Comparison of ENCODE assay signal across 11 mouse cellular contexts in genomic region chr11:95074694-95075093, GRCm38 (mm10). TPM values are rescaled to one million over a fixed set of nuclear protein-coding genes. Genes with fewer than 3 reads are reported as not detected.
DNase-seq lines count a peak whose midpoint lies in the region; ATAC-seq and TF ChIP-seq lines count a peak whose summit lies in the region.
"Had no signal": no experiment of that assay in that cellular context is flagged by ENCODE, and none has a peak within 500 bp of the region (broad histone marks: within the 10 kb centered on the region; RNA-seq: fewer than 3 reads in every experiment).

No protein-coding gene starts in this region.

- H3K4me2 ChIP-seq in heart, embryonic 15.5 days: peak overlapping the region; percentile 91
- peak overlapping the region; percentile 17; the same call in 1 of the 2 replicates for H3K4me2 ChIP-seq in embryonic facial prominence, embryonic 11.5 days (ENCODE audit: low read depth, low read length)
- peak overlapping the region; percentile 81 for H3K4me2 ChIP-seq in intestine, embryonic 14.5 days (ENCODE audit: low read length)
- peak overlapping the region; percentile 90 for H3K4me2 ChIP-seq in midbrain, embryonic 15.5 days

- peaks cover 7% of the 10 kb centered on the region; the same call in 1 of the 2 replicates for H3K27me3 ChIP-seq in heart, embryonic 15.5 days
- no peaks in the 10 kb centered on the region for H3K27me3 ChIP-seq in heart, adult 2 months (ENCODE audit: control insufficient read depth, insufficient read depth, low read length)
- H3K27me3 ChIP-seq in embryonic facial prominence, embryonic 11.5 days (ENCODE audit: control insufficient read depth, insufficient read depth, low read length): peaks cover 16% of the 10 kb centered on the region
- H3K27me3 ChIP-seq in intestine, embryonic 14.5 days (replicated peaks; ENCODE audit: control insufficient read depth, insufficient read depth, low read length): peaks cover 8% of the 10 kb centered on the region; the same call in 1 of the 2 replicates
- peaks cover 36% of the 10 kb centered on the region for H3K27me3 ChIP-seq in midbrain, embryonic 15.5 days (replicated peaks)

- no peak for TF ChIP-seq EP300 in heart, adult 2 months (IDR thresholded peaks at IDR 0.05; ENCODE audit: insufficient read depth, low read depth, low read length)

- intact Hi-C loops in heart, adult 2 months (cut with DNase I): no loop called here

- no peak for TF ChIP-seq POLR2A in heart, adult 2 months (IDR thresholded peaks at IDR 0.05; ENCODE audit: insufficient read depth, low read depth, low read length)

- H3K9ac ChIP-seq in heart, embryonic 15.5 days: no peak overlapping the region
- H3K9ac ChIP-seq in heart, adult 2 months (ENCODE audit: low read depth, low read length): no peak overlapping the region
- no peak overlapping the region for H3K9ac ChIP-seq in embryonic facial prominence, embryonic 11.5 days (replicated peaks; ENCODE audit: low read length)
- no peak overlapping the region for H3K9ac ChIP-seq in intestine, embryonic 14.5 days (ENCODE audit: low read length)
- H3K9ac ChIP-seq in midbrain, embryonic 15.5 days: no peak overlapping the region

- H3K4me3 ChIP-seq in heart, embryonic 15.5 days: peak overlapping the region; percentile 83; the same call in 1 of the 2 replicates
- no peak overlapping the region for H3K4me3 ChIP-seq in heart, adult 2 months
- H3K4me3 ChIP-seq in embryonic facial prominence, embryonic 11.5 days (ENCODE audit: low read depth, low read length): 0 out of 2 replicates have a peak overlapping the region, but pooled peaks have one; percentile 56
- peak overlapping the region; percentile 52 for H3K4me3 ChIP-seq in intestine, embryonic 14.5 days (ENCODE audit: low read depth, low read length)
- peak overlapping the region; percentile 75 for H3K4me3 ChIP-seq in midbrain, embryonic 15.5 days

- TF ChIP-seq CTCF in heart, adult 2 months (IDR thresholded peaks at IDR 0.05): no peak

- WGBS in heart, embryonic 15.5 days: 63% methylated on average over 4 of the region's 4 CpGs
- 74% methylated on average over 4 of the region's 4 CpGs for WGBS in heart, adult 2 months
- WGBS in embryonic facial prominence, embryonic 11.5 days: 68% methylated on average over 4 of the region's 4 CpGs
- 37% methylated on average over 4 of the region's 4 CpGs for WGBS in intestine, embryonic 14.5 days
- 86% methylated on average over 4 of the region's 4 CpGs for WGBS in midbrain, embryonic 15.5 days

- ATAC-seq in heart, embryonic 15.5 days (replicated peaks; ENCODE audit: insufficient number of reproducible peaks, insufficient read depth, low FRiP score, low read depth): no peak
- no peak for ATAC-seq in embryonic facial prominence, embryonic 11.5 days (replicated peaks; ENCODE audit: insufficient number of reproducible peaks, low FRiP score, low TSS enrichment, low read depth)
- 0 out of 2 replicates have a peak, but pooled peaks have one; percentile 10 for ATAC-seq in intestine, embryonic 14.5 days (replicated peaks; ENCODE audit: low FRiP score, low TSS enrichment, low read depth)
- ATAC-seq in midbrain, embryonic 15.5 days (replicated peaks): no peak
- no peak for ATAC-seq in monocyte, adult 5-6 weeks (replicated peaks; ENCODE audit: insufficient number of reproducible peaks, low FRiP score, low TSS enrichment, poor library complexity, severe bottlenecking)
- ATAC-seq: inflammation-experienced regulatory T-cells, adult 6 months had no signal

- no peak overlapping the region for H3K27ac ChIP-seq in heart, embryonic 15.5 days
- no peak overlapping the region for H3K27ac ChIP-seq in heart, adult 2 months
- no peak overlapping the region for H3K27ac ChIP-seq in embryonic facial prominence, embryonic 11.5 days (replicated peaks; ENCODE audit: low read depth, low read length)
- H3K27ac ChIP-seq in intestine, embryonic 14.5 days (ENCODE audit: low read depth): 0 out of 2 replicates have a peak overlapping the region, but pooled peaks have one; percentile 28
- no peak overlapping the region for H3K27ac ChIP-seq in midbrain, embryonic 15.5 days

- no peaks in the 10 kb centered on the region for H3K9me3 ChIP-seq in heart, embryonic 15.5 days (replicated peaks)
- no peaks in the 10 kb centered on the region for H3K9me3 ChIP-seq in embryonic facial prominence, embryonic 11.5 days (replicated peaks; ENCODE audit: control insufficient read depth, low read length)
- H3K9me3 ChIP-seq in intestine, embryonic 14.5 days (ENCODE audit: control insufficient read depth, low read length): no peaks in the 10 kb centered on the region
- no peaks in the 10 kb centered on the region for H3K9me3 ChIP-seq in midbrain, embryonic 15.5 days

- DNase-seq in heart, adult 2 months: no peak
- no peak for DNase-seq in embryonic facial prominence, embryonic 11.5 days (ENCODE audit: low spot score)
- DNase-seq in intestine, embryonic 14.5 days (ENCODE audit: low spot score): peak; percentile 64
- DNase-seq in urinary bladder, postnatal 25 days (ENCODE audit: low spot score): no peak
- no peak for DNase-seq in right cerebral cortex, postnatal 10 days (ENCODE audit: low spot score in 2 of 2)
- DNase-seq: right cerebral cortex, postnatal 4 days had no signal

- peaks cover 91% of the 10 kb centered on the region for H3K4me1 ChIP-seq in heart, embryonic 15.5 days (replicated peaks)
- H3K4me1 ChIP-seq in heart, adult 2 months (ENCODE audit: control insufficient read depth, insufficient read depth, low read length): peaks cover 18% of the 10 kb centered on the region
- 0 out of 2 replicates have a peak, but pooled peaks cover 4% of the 10 kb centered on the region for H3K4me1 ChIP-seq in embryonic facial prominence, embryonic 11.5 days (ENCODE audit: control insufficient read depth, insufficient read depth, low read length)
- H3K4me1 ChIP-seq in intestine, embryonic 14.5 days (replicated peaks; ENCODE audit: control insufficient read depth, insufficient read depth, low read length): peaks cover 63% of the 10 kb centered on the region
- H3K4me1 ChIP-seq in midbrain, embryonic 15.5 days: peaks cover 29% of the 10 kb centered on the region

- H3K36me3 ChIP-seq in heart, embryonic 15.5 days: no peaks in the 10 kb centered on the region
- no peaks in the 10 kb centered on the region for H3K36me3 ChIP-seq in heart, adult 2 months (ENCODE audit: control insufficient read depth, insufficient read depth, low read length)
- H3K36me3 ChIP-seq in embryonic facial prominence, embryonic 11.5 days (replicated peaks; ENCODE audit: control insufficient read depth, insufficient read depth, low read depth, low read length): no peaks in the 10 kb centered on the region
- H3K36me3 ChIP-seq in intestine, embryonic 14.5 days (ENCODE audit: control insufficient read depth, insufficient read depth, low read length): no peaks in the 10 kb centered on the region
- H3K36me3 ChIP-seq in midbrain, embryonic 15.5 days (replicated peaks): no peaks in the 10 kb centered on the region
- H3K36me3 ChIP-seq: G1E had no signal

- H3K79me2 ChIP-seq in heart, adult 2 months (replicated peaks; ENCODE audit: control insufficient read depth, insufficient read depth, low read length): no peaks in the 10 kb centered on the region

RNA-seq across cellular contexts. Expression of gene Itga3, which starts 1.9 kb away (rescaled TPM):
- polyA plus RNA-seq in heart, embryonic 15.5 days (2015; fragmentation: Nextera tagmentation; extraction: Ambion mirVana): 9.7 and 12.9 TPM in 2 replicates
- 10 to 100 TPM; 10.4 to 10.6 TPM for total RNA-seq in heart, adult 2 months (2021)
- polyA plus RNA-seq in heart, adult 2 months (2012; rRNA removed): 11.4 and 13.8 TPM in 2 replicates
- polyA plus RNA-seq in embryonic facial prominence, embryonic 11.5 days (2014; fragmentation: Nextera tagmentation; extraction: Ambion mirVana): 5.1 and 6.6 TPM in 2 replicates
- polyA plus RNA-seq in intestine, embryonic 14.5 days (2014; fragmentation: Nextera tagmentation; extraction: Ambion mirVana): 24.1 and 29.0 TPM in 2 replicates
- 17.2 and 17.4 TPM in 2 replicates for polyA plus RNA-seq in midbrain, embryonic 15.5 days (2015; fragmentation: Nextera tagmentation; extraction: Ambion mirVana)
- total RNA-seq in monocyte, adult 5-6 weeks (2017): 0.75 to 1.2 TPM (median 0.97 TPM) in 3 replicates
- polyA plus RNA-seq: G1E had no signal

RNA-seq across cellular contexts. Expression of gene Pdk2, which starts 33.5 kb away (rescaled TPM):
- 114 and 117 TPM in 2 replicates for polyA plus RNA-seq in heart, embryonic 15.5 days (2015; fragmentation: Nextera tagmentation; extraction: Ambion mirVana)
- 100 to 1,000 TPM; 393 to 479 TPM for total RNA-seq in heart, adult 2 months (2021)
- 518 and 592 TPM in 2 replicates for polyA plus RNA-seq in heart, adult 2 months (2012; rRNA removed)
- polyA plus RNA-seq in embryonic facial prominence, embryonic 11.5 days (2014; fragmentation: Nextera tagmentation; extraction: Ambion mirVana): 15.5 and 17.0 TPM in 2 replicates
- polyA plus RNA-seq in intestine, embryonic 14.5 days (2014; fragmentation: Nextera tagmentation; extraction: Ambion mirVana): 26.4 and 29.6 TPM in 2 replicates
- 27.4 and 28.2 TPM in 2 replicates for polyA plus RNA-seq in midbrain, embryonic 15.5 days (2015; fragmentation: Nextera tagmentation; extraction: Ambion mirVana)
- total RNA-seq in monocyte, adult 5-6 weeks (2017): 2.8 to 14.5 TPM (median 4.8 TPM) in 3 replicates

RNA-seq across cellular contexts. Expression of gene Dlx3, which starts 45.2 kb away (rescaled TPM):
- 0.08 and 0.10 TPM in 2 replicates for polyA plus RNA-seq in heart, embryonic 15.5 days (2015; fragmentation: Nextera tagmentation; extraction: Ambion mirVana)
- not detected for total RNA-seq in heart, adult 2 months (2021)
- polyA plus RNA-seq in heart, adult 2 months (2012; rRNA removed): not detected in 2 replicates
- polyA plus RNA-seq in embryonic facial prominence, embryonic 11.5 days (2014; fragmentation: Nextera tagmentation; extraction: Ambion mirVana): 15.9 and 21.7 TPM in 2 replicates
- 0.72 and 0.91 TPM in 2 replicates for polyA plus RNA-seq in intestine, embryonic 14.5 days (2014; fragmentation: Nextera tagmentation; extraction: Ambion mirVana)
- 0.17 and 0.20 TPM in 2 replicates for polyA plus RNA-seq in midbrain, embryonic 15.5 days (2015; fragmentation: Nextera tagmentation; extraction: Ambion mirVana)
- total RNA-seq in monocyte, adult 5-6 weeks (2017): not detected in 3 replicates
- polyA plus RNA-seq: G1E; inflammation-experienced regulatory T-cells, adult 6 months had no signal

Comparison
In these comparisons a context has a peak if more than half of its experiments do, and no peak if none do; other contexts are left out.
1. H3K4me2 ChIP-seq: peak in every context shown above with its lines; median percentile 91 in heart, embryonic 15.5 days; 90 in midbrain, embryonic 15.5 days; 81 in intestine, embryonic 14.5 days; 17 in embryonic facial prominence, embryonic 11.5 days.